Mouse (Mus musculus) kidney, adult 2 months (tissue): Measurements from ENCODE around the gene Trmt13. TPM values are rescaled to one million over a fixed set of nuclear protein-coding genes. Genes with fewer than 3 reads are reported as not detected.

Experiments used
- DNase-seq: peaks from one replicate; pipeline ENCODE4 v3.0.0; 2021
- H3K27ac ChIP-seq: fragments of 200-500 bp; 2 replicates; pipeline ENCODE4 v1.5.1; 2012; ENCODE audit warnings: low read depth, low read length, control low read depth, inconsistent platforms; ENCODE audit not compliant: insufficient read depth
- H3K27me3 ChIP-seq: fragments of 200-500 bp; replicated peaks from 2 replicates; pipeline ENCODE4 v1.6.1; 2012; ENCODE audit warnings: mild to moderate bottlenecking, moderate library complexity, low read length, inconsistent platforms; ENCODE audit not compliant: control insufficient read depth, insufficient read depth
- H3K36me3 ChIP-seq: fragments of 200-500 bp; 2 replicates; pipeline ENCODE4 v1.6.1; 2012; ENCODE audit warnings: mild to moderate bottlenecking, moderate library complexity, low read length, inconsistent platforms; ENCODE audit not compliant: control insufficient read depth, insufficient read depth
- H3K4me1 ChIP-seq: fragments of 200-500 bp; 2 replicates; pipeline ENCODE4 v1.6.1; 2011; ENCODE audit warnings: low read length; ENCODE audit not compliant: control insufficient read depth, insufficient read depth
- H3K4me3 ChIP-seq: fragments of 200-500 bp; 2 replicates; pipeline ENCODE4 v1.5.1; 2011; ENCODE audit warnings: mild to moderate bottlenecking, low read depth, low read length, control low read depth; ENCODE audit not compliant: insufficient read depth
- CTCF ChIP-seq: fragments of 200-500 bp; conservative IDR thresholded peaks from 2 replicates; pipeline ENCODE4 v1.5.1; 2011; ENCODE audit warnings: low read depth, mild to moderate bottlenecking, control low read depth, low read length, moderate library complexity, mixed read lengths; ENCODE audit not compliant: insufficient read depth, insufficient read length
- POLR2A ChIP-seq: fragments of 200-500 bp; IDR thresholded peaks from one replicate; pipeline ENCODE4 v1.6.1; 2011; ENCODE audit warnings: low read depth, low read length, control low read depth
- WGBS: fragments of 180-500 bp; shearing (Covaris S2); methylation state at CpG from one replicate; pipeline ENCODE4 v1.1.7; 2018; 5-methylcytosine and 5-hydroxymethylcytosine counted together
- polyA plus RNA-seq: library from polyadenylated mRNA; depleted of rRNA; stranded (reverse); fragments of >200 nt; gene quantifications from 2 replicates; pipeline ENCODE4 v1.2.3, GENCODE M21; 2012; rRNA removed

The Trmt13 gene
- polyA plus RNA-seq: 2.8 TPM in 2 replicates

- no peaks in the 10 kb centered on the region for H3K36me3 ChIP-seq
- WGBS: 76% methylated on average over 10 of the region's 10 CpGs
- TF ChIP-seq POLR2A: no peak
- no peak for TF ChIP-seq CTCF
- H3K27me3 ChIP-seq: no peaks in the 10 kb centered on the region
- no peak within 1 kb of the TSS for H3K4me3 ChIP-seq
- no peaks in the 10 kb centered on the region for H3K4me1 ChIP-seq
- H3K27ac ChIP-seq: no peak within 1 kb of the TSS
- peak; percentile 8 for DNase-seq
Measured at GRCm38 (mm10) chr3:116614295-116614892, at the start of gene Trmt13. TSS of gene Trmt13 (minus strand) at chr3:116614587.

- peak within 1 kb of the TSS; percentile 77 for H3K27ac ChIP-seq
- H3K4me1 ChIP-seq: peaks cover 17% of the 10 kb centered on the region; the same call in 1 of the 2 replicates
- under 1% methylated on average over 39 of the region's 39 CpGs for WGBS
- peaks cover under 1% of the 10 kb centered on the region; the same call in 1 of the 2 replicates for H3K36me3 ChIP-seq
- no peaks in the 10 kb centered on the region for H3K27me3 ChIP-seq
- H3K4me3 ChIP-seq: peak within 1 kb of the TSS; percentile 87
- peak; percentile 99 for DNase-seq
- TF ChIP-seq CTCF: no peak
- TF ChIP-seq POLR2A: peak; percentile 90
Measured at GRCm38 (mm10) chr3:116662463-116662863, 48.1 kb upstream of the Trmt13 start, which contains the start of gene Mfsd14a. TSS of gene Mfsd14a (minus strand) at chr3:116662677.

- no peak for TF ChIP-seq CTCF
- no peak for TF ChIP-seq POLR2A
- H3K4me3 ChIP-seq: peak overlapping the region; percentile 87
- no peaks in the 10 kb centered on the region for H3K36me3 ChIP-seq
- H3K27me3 ChIP-seq: no peaks in the 10 kb centered on the region
- peak overlapping the region; percentile 52 for H3K27ac ChIP-seq
- peaks cover 19% of the 10 kb centered on the region; the same call in 1 of the 2 replicates for H3K4me1 ChIP-seq
- no peak for DNase-seq
- WGBS: under 1% methylated on average over 67 of the region's 68 CpGs
Measured at GRCm38 (mm10) chr3:116661870-116662414, 47.6 kb upstream of the Trmt13 start.

GRCm38 (mm10) chr3:116661288-116661869 lies 47.0 kb upstream of the Trmt13 start:
- WGBS: 2% methylated on average over 16 of the region's 16 CpGs
- peak; percentile 14 for DNase-seq
- H3K4me3 ChIP-seq: peak overlapping the region; percentile 87
- H3K36me3 ChIP-seq: no peaks in the 10 kb centered on the region
- no peaks in the 10 kb centered on the region for H3K27me3 ChIP-seq
- peak overlapping the region; percentile 52 for H3K27ac ChIP-seq
- TF ChIP-seq CTCF: no peak
- no peak for TF ChIP-seq POLR2A
- H3K4me1 ChIP-seq: peaks cover 19% of the 10 kb centered on the region; the same call in 1 of the 2 replicates

GRCm38 (mm10) chr3:116659856-116660430 lies 45.6 kb upstream of the Trmt13 start:
- WGBS: 72% methylated on average over 13 of the region's 13 CpGs

GRCm38 (mm10) chr3:116658928-116659565 lies 44.7 kb upstream of the Trmt13 start:
- TF ChIP-seq CTCF (no peak), POLR2A (no peak)
- Histone ChIP-seq H3K4me1 (peaks cover 19% of the 10 kb centered on the region; the same call in 1 of the 2 replicates), H3K27ac (no peak overlapping the region), H3K36me3 (no peaks in the 10 kb centered on the region), H3K4me3 (no peak overlapping the region), H3K27me3 (no peaks in the 10 kb centered on the region)
- 45% methylated on average over 15 of the region's 15 CpGs for WGBS
- peak; percentile 48 for DNase-seq

More at GRCm38 (mm10) chr3:116659856-116660430, 45.6 kb upstream of the Trmt13 start:
- TF ChIP-seq POLR2A (no peak), CTCF (no peak)
- no peak for DNase-seq
- Histone ChIP-seq H3K27ac (no peak overlapping the region), H3K27me3 (no peaks in the 10 kb centered on the region), H3K4me3 (no peak overlapping the region), H3K36me3 (no peaks in the 10 kb centered on the region), H3K4me1 (peaks cover 19% of the 10 kb centered on the region; the same call in 1 of the 2 replicates)
